Mouse (Mus musculus) kidney, adult 2 months (tissue): ENCODE results near the gene Tsga13. TPM values are rescaled to one million over a fixed set of nuclear protein-coding genes. Genes with fewer than 3 reads are reported as not detected.
A peak's percentile ranks its signal among the peaks of the same experiment; 100 is the strongest.

Source experiments
- DNase-seq: peaks from one replicate; pipeline ENCODE4 v3.0.0; 2021
- H3K27ac ChIP-seq: fragments of 200-500 bp; 2 replicates; pipeline ENCODE4 v1.5.1; 2012; ENCODE audit warnings: low read depth, low read length, control low read depth, inconsistent platforms; ENCODE audit not compliant: insufficient read depth
- H3K27me3 ChIP-seq: fragments of 200-500 bp; replicated peaks from 2 replicates; pipeline ENCODE4 v1.6.1; 2012; ENCODE audit warnings: mild to moderate bottlenecking, moderate library complexity, low read length, inconsistent platforms; ENCODE audit not compliant: control insufficient read depth, insufficient read depth
- H3K36me3 ChIP-seq: fragments of 200-500 bp; 2 replicates; pipeline ENCODE4 v1.6.1; 2012; ENCODE audit warnings: mild to moderate bottlenecking, moderate library complexity, low read length, inconsistent platforms; ENCODE audit not compliant: control insufficient read depth, insufficient read depth
- H3K4me1 ChIP-seq: fragments of 200-500 bp; 2 replicates; pipeline ENCODE4 v1.6.1; 2011; ENCODE audit warnings: low read length; ENCODE audit not compliant: control insufficient read depth, insufficient read depth
- H3K4me3 ChIP-seq: fragments of 200-500 bp; 2 replicates; pipeline ENCODE4 v1.5.1; 2011; ENCODE audit warnings: mild to moderate bottlenecking, low read depth, low read length, control low read depth; ENCODE audit not compliant: insufficient read depth
- CTCF ChIP-seq: fragments of 200-500 bp; conservative IDR thresholded peaks from 2 replicates; pipeline ENCODE4 v1.5.1; 2011; ENCODE audit warnings: low read depth, mild to moderate bottlenecking, control low read depth, low read length, moderate library complexity, mixed read lengths; ENCODE audit not compliant: insufficient read depth, insufficient read length
- POLR2A ChIP-seq: fragments of 200-500 bp; IDR thresholded peaks from one replicate; pipeline ENCODE4 v1.6.1; 2011; ENCODE audit warnings: low read depth, low read length, control low read depth
- WGBS: fragments of 180-500 bp; shearing (Covaris S2); methylation state at CpG from one replicate; pipeline ENCODE4 v1.1.7; 2018; 5-methylcytosine and 5-hydroxymethylcytosine counted together
- polyA plus RNA-seq: library from polyadenylated mRNA; depleted of rRNA; stranded (reverse); fragments of >200 nt; gene quantifications from 2 replicates; pipeline ENCODE4 v1.2.3, GENCODE M21; 2012

Gene Tsga13
- polyA plus RNA-seq, 1 experiment = not detected

DNA sequence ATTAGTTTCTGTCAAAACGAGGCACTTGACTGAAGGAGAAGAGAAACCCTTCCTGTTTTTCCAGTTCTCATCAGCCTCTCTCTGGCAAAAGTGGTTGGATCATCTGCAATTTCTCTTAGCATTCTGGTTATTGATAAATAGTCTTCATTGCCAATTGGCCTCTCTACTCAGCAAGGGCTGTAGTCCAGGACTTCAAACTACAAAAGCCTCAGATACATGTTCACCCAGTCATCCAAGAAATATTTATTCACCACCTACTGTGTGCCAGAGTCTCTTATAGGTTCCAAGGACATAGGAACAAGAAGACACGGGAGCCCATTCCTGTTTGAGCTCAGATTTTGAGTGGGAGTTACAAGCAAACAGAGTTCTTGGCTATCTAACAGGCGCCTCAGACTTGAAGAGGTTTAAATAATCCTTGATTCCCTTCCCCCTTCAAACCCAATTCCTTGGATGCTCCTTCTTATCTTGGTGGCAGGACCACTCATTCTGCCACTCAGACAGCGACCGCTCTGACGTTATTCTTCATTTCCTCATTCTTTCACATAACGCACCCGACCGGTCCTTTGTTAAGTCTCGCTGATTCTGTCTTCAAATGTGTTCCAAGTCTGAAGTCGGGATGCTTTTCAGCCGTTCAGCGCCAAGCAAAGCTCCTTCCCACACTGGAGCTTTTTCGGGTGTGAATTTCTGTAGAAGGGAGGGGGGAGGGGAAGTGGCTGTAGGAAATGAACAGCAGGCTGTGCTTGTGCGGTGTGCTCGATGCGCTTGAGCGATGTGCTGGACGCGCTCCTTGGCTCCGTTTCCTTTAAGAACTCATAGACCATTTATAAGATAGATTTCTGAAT, 5.7 kb upstream of the Tsga13 start:
- TF ChIP-seq CTCF (no peak), POLR2A (no peak)
- H3K36me3 ChIP-seq = no peaks in the 10 kb centered on the region
- peak; percentile 35 for DNase-seq
- H3K4me3 ChIP-seq = no peak overlapping the region
- no peak overlapping the region for H3K27ac ChIP-seq
- H3K4me1 ChIP-seq = peaks cover 2% of the 10 kb centered on the region; the same call in 1 of the 2 replicates
- H3K27me3 ChIP-seq = no peaks in the 10 kb centered on the region; the same call in 1 of the 2 replicates
- WGBS = 24% methylated on average over 21 of the region's 21 CpGs

GRCm38 (mm10) chr6:30907970-30908369, 7.4 kb downstream of the Tsga13 start:
- Histone ChIP-seq H3K4me3 (no peak overlapping the region), H3K27me3 (no peaks in the 10 kb centered on the region), H3K27ac (no peak overlapping the region), H3K4me1 (no peaks in the 10 kb centered on the region), H3K36me3 (no peaks in the 10 kb centered on the region)
- WGBS = 58% methylated on average over 3 of the region's 3 CpGs
- TF ChIP-seq CTCF (no peak), POLR2A (no peak)
- DNase-seq = no peak

GRCm38 (mm10) chr6:30904911-30905310, 10.5 kb downstream of the Tsga13 start:
- Histone ChIP-seq H3K27me3 (no peaks in the 10 kb centered on the region), H3K4me1 (no peaks in the 10 kb centered on the region), H3K4me3 (no peak overlapping the region), H3K36me3 (no peaks in the 10 kb centered on the region), H3K27ac (no peak overlapping the region)
- DNase-seq = no peak
- WGBS = 66% methylated on average over 5 of the region's 5 CpGs
- TF ChIP-seq POLR2A (no peak), CTCF (no peak)

DNA sequence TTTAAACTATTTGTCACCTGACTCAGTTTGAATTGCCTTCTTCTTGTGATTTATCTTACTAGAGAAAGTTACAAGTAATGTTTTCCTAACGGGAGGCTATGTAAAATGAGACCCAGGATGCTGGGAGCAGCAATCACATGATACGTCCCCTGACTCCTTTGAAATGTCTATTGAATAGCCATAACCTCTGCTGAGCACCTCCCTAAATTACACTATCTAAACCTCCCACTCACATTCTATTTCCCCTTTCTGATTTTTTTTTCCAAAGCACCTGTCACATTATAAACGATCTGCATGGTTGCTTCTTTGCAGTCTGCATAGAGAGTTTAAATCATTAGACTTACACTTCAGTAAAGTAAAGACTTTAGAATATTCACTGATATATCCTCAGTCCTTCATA, 11.3 kb downstream of the Tsga13 start:
- Histone ChIP-seq H3K4me1 (no peaks in the 10 kb centered on the region), H3K4me3 (no peak overlapping the region), H3K36me3 (no peaks in the 10 kb centered on the region), H3K27ac (no peak overlapping the region), H3K27me3 (no peaks in the 10 kb centered on the region)
- TF ChIP-seq CTCF (no peak), POLR2A (no peak)
- 25% methylated on average over 3 of the region's 3 CpGs for WGBS
- DNase-seq = no peak

DNA sequence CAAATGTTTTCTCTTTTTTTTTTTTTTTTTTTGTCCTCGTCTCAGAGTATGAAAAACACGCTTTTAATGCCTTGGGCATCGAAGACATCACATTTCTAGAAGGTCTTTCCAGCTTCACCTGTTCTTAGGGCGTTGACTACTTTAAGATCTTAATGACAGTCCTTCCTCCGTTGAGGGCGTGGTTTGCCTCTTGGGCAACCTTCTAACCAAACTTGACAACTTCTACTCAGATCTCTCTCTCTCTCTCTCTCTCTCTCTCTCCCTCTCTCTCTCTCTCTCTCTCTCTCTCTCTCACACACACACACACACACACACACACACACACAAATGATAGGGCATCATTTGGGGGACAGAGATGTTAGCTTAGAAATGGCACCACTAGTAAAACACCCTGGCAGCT, 17.9 kb downstream of the Tsga13 start:
- Histone ChIP-seq H3K27me3 (no peaks in the 10 kb centered on the region), H3K36me3 (no peaks in the 10 kb centered on the region), H3K4me1 (peaks cover 3% of the 10 kb centered on the region; the same call in 1 of the 2 replicates), H3K4me3 (no peak overlapping the region), H3K27ac (no peak overlapping the region)
- DNase-seq = no peak
- no peak for TF ChIP-seq CTCF
- no peak for TF ChIP-seq POLR2A
- WGBS = 76% methylated on average over 6 of the region's 6 CpGs

DNA sequence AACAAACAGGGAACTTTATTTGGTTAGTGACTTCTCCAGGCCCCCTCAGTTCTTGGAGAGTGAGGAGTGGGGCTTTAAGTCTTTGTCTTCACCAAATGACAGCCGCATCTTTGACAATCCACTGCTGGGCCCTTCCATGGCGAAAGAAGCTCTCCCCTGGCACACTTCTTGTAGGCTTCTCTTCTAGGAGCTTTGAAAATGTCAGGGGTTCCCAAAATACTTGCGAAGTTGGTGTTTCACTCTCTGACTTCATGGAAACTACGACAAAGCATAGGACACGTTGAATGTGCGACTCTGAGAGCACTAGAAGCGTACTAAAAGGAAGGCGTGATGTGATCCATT, 18.4 kb downstream of the Tsga13 start:
- WGBS = 26% methylated on average over 8 of the region's 8 CpGs
- H3K4me3 ChIP-seq = peak overlapping the region; percentile 54
- H3K27me3 ChIP-seq = no peaks in the 10 kb centered on the region
- no peak for DNase-seq
- no peaks in the 10 kb centered on the region for H3K36me3 ChIP-seq
- TF ChIP-seq CTCF = no peak
- H3K27ac ChIP-seq = no peak overlapping the region
- H3K4me1 ChIP-seq = peaks cover 3% of the 10 kb centered on the region; the same call in 1 of the 2 replicates

DNA sequence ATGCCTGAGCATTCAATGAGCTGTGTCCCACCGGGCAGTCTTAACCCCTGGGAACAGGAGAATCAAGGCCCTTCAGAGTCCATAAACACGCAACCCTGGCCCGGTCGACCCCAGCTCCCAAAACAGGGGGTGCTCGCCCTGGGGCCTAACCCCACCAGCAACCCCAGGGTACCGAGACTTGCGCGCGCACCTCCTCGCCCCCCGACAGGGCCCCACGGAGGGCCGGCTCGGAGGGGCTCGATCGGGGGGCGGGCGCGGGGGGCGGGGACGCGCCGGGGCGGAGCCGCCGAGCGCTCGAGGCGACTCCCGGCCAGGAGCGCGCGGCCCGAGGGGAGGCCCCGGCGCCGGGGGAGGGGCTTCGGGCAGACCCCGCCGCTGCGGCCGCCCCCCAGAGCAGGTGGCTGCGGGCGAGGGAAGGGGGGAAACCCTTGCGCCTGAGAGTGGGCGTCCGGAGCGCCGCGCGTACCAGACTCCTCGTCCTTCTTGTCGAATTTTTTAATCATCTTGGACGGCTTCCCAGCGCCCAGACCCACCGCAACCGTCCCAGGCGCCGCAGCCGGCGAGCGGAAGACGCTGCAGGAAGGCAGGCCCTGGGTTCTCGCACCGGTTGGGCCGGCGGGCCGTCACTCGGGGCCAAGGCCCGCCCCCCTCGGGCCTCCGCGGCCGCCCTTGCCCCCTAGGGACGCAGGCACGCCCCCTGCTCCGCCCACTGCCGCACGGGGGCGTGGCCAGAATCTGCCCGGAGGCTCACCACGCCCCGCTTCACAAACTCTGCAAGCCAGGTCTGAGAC, 19.0 kb downstream of the Tsga13 start, which contains the start of gene Copg2:
Gene Copg2, minus strand, starts transcription at position 600 of the 791 bp plus-strand sequence.
- TF ChIP-seq POLR2A (peak; percentile 39), CTCF (no peak)
- Histone ChIP-seq H3K36me3 (no peaks in the 10 kb centered on the region), H3K27ac (peak within 1 kb of the TSS; percentile 41; the same call in 1 of the 2 replicates), H3K4me3 (peak within 1 kb of the TSS; percentile 87), H3K27me3 (no peaks in the 10 kb centered on the region), H3K4me1 (peaks cover 3% of the 10 kb centered on the region; the same call in 1 of the 2 replicates)
- peak; percentile 97 for DNase-seq
- WGBS = 2% methylated on average over 80 of the region's 83 CpGs
